Comparison of ENCODE assay signal across 18 mouse cellular contexts in the genomic region with DNA sequence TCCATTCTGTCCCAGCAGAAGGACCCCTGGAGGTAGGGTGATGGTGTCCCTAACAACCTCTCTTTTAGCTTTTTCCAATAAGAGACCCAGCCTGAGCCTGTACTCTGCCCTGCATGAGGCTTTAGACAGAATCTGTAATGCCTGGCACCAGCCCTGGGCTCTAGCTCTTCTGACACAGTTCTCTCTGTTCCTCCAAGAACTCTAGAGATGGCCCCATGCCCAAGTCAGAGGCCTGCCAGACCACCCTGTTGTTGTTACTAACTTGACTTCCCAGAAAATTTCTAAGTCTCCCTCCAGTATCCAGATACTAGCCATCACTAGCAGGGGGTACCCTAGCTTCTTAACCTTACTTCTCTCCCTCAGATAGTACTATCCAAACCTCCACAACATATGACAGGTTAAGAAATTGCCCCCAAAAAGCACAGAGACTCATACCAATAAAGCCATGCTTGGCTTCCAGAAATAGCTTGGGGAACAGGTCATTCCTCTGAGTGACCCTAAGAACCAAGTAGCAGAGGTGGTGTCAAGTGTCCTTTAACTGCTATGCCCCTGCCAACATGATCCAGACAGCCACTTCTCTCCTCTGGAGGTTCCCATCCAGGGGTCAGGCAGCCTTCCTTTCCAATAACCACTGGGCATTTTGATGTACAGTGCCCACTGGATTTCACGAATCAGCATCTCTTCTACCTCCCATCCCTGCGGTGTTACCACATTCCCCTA. TPM values are rescaled to one million over a fixed set of nuclear protein-coding genes. Genes with fewer than 3 reads are reported as not detected.
DNase-seq lines count a peak whose midpoint lies in the region; ATAC-seq and TF ChIP-seq lines count a peak whose summit lies in the region.
"Had no signal": no experiment of that assay in that cellular context is flagged by ENCODE, and none has a peak within 500 bp of the region (broad histone marks: within the 10 kb centered on the region; RNA-seq: fewer than 3 reads in every experiment).

No protein-coding gene starts in this region.

- TF ChIP-seq CTCF in hindbrain, postnatal 0 days (IDR thresholded peaks at IDR 0.05; ENCODE audit: low read depth), result no peak
- no peak for TF ChIP-seq CTCF in thymus, adult 2 months (IDR thresholded peaks at IDR 0.05; ENCODE audit: borderline replicate concordance, control insufficient read depth, extremely low read depth, insufficient read depth, low read length, poor library complexity)

- no peaks in the 10 kb centered on the region for H3K36me3 ChIP-seq in hindbrain, postnatal 0 days (ENCODE audit: insufficient read depth, low read length)
- no peaks in the 10 kb centered on the region for H3K36me3 ChIP-seq in hindbrain, embryonic 12.5 days
- H3K36me3 ChIP-seq in thymus, adult 2 months (ENCODE audit: control insufficient read depth, insufficient read depth, low read length), result no peaks in the 10 kb centered on the region
- H3K36me3 ChIP-seq: embryonic facial prominence, embryonic 13.5 days; heart, embryonic 10.5 days; hindbrain, embryonic 13.5 days; intestine, embryonic 15.5 days had no signal

- H3K4me1 ChIP-seq in hindbrain, postnatal 0 days (ENCODE audit: insufficient read depth, low read length), result no peaks in the 10 kb centered on the region
- H3K4me1 ChIP-seq in hindbrain, embryonic 12.5 days, result no peaks in the 10 kb centered on the region
- H3K4me1 ChIP-seq in thymus, adult 2 months (replicated peaks; ENCODE audit: control insufficient read depth, insufficient read depth, low read length), result peaks cover 3% of the 10 kb centered on the region
- H3K4me1 ChIP-seq: embryonic facial prominence, embryonic 13.5 days; forebrain, embryonic 13.5 days; heart, embryonic 10.5 days; hindbrain, embryonic 13.5 days; intestine, embryonic 15.5 days had no signal

- no peak overlapping the region for H3K4me3 ChIP-seq in hindbrain, postnatal 0 days (ENCODE audit: low read length)
- no peak overlapping the region for H3K4me3 ChIP-seq in hindbrain, embryonic 12.5 days
- no peak overlapping the region for H3K4me3 ChIP-seq in thymus, adult 2 months (ENCODE audit: control insufficient read depth, insufficient read depth, low read length)
- H3K4me3 ChIP-seq: embryonic facial prominence, embryonic 13.5 days; forebrain, embryonic 13.5 days; heart, embryonic 10.5 days; hindbrain, embryonic 13.5 days; intestine, embryonic 15.5 days had no signal

- DNase-seq in hindbrain, postnatal 0 days (ENCODE audit: low spot score), result peak; percentile 47
- peak; percentile 50 to 67 for DNase-seq in right cerebral cortex, postnatal 10 days (ENCODE audit: low spot score in 2 of 2)
- no peak for DNase-seq in right cerebral cortex, postnatal 14 days
- DNase-seq in skeletal muscle tissue, adult 2 months (ENCODE audit: low read depth, low spot score), result peak; percentile 53
- no peak for DNase-seq in thymus, adult 2 months
- DNase-seq in embryo, embryonic 10.5 days (ENCODE audit: low spot score), result no peak
- DNase-seq: adrenal gland, adult 8-10 months; adrenal gland, postnatal 36 days; cerebellum, adult 8-10 months; cerebellum, postnatal 25 days; heart, adult 18-20 months; heart, postnatal 4 days had no signal

- H3K4me2 ChIP-seq in hindbrain, postnatal 0 days (ENCODE audit: low read depth, low read length), result no peak overlapping the region
- H3K4me2 ChIP-seq in hindbrain, embryonic 12.5 days (replicated peaks), result no peak overlapping the region
- H3K4me2 ChIP-seq: embryonic facial prominence, embryonic 13.5 days; forebrain, embryonic 13.5 days; hindbrain, embryonic 13.5 days; intestine, embryonic 15.5 days had no signal

- H3K9ac ChIP-seq in hindbrain, postnatal 0 days (replicated peaks; ENCODE audit: low read length), result no peak overlapping the region
- H3K9ac ChIP-seq in hindbrain, embryonic 12.5 days, result no peak overlapping the region
- H3K9ac ChIP-seq: embryonic facial prominence, embryonic 13.5 days; forebrain, embryonic 13.5 days; hindbrain, embryonic 13.5 days; intestine, embryonic 15.5 days had no signal

- H3K27ac ChIP-seq in hindbrain, postnatal 0 days, result no peak overlapping the region
- H3K27ac ChIP-seq in hindbrain, embryonic 12.5 days, result no peak overlapping the region
- H3K27ac ChIP-seq in thymus, adult 2 months (ENCODE audit: control insufficient read depth, insufficient read depth, low read length), result no peak overlapping the region
- H3K27ac ChIP-seq: embryonic facial prominence, embryonic 13.5 days; forebrain, embryonic 13.5 days; heart, embryonic 10.5 days; hindbrain, embryonic 13.5 days; intestine, embryonic 15.5 days had no signal

- no peak; the same call in 1 of the 2 replicates for ATAC-seq in hindbrain, postnatal 0 days
- no peak for ATAC-seq in hindbrain, embryonic 12.5 days (ENCODE audit: low FRiP score)
- ATAC-seq: forebrain, embryonic 13.5 days; intestine, embryonic 15.5 days had no signal

- no peaks in the 10 kb centered on the region for H3K27me3 ChIP-seq in hindbrain, postnatal 0 days (ENCODE audit: insufficient read depth, low read length)
- no peaks in the 10 kb centered on the region for H3K27me3 ChIP-seq in hindbrain, embryonic 12.5 days
- H3K27me3 ChIP-seq in thymus, adult 2 months (ENCODE audit: control insufficient read depth, insufficient read depth, low read length), result no peaks in the 10 kb centered on the region
- H3K27me3 ChIP-seq: embryonic facial prominence, embryonic 13.5 days; forebrain, embryonic 13.5 days; hindbrain, embryonic 13.5 days; intestine, embryonic 15.5 days had no signal

- no peaks in the 10 kb centered on the region for H3K9me3 ChIP-seq in hindbrain, postnatal 0 days (ENCODE audit: low read length)
- no peaks in the 10 kb centered on the region for H3K9me3 ChIP-seq in hindbrain, embryonic 12.5 days (replicated peaks)
- H3K9me3 ChIP-seq: embryonic facial prominence, embryonic 13.5 days; forebrain, embryonic 13.5 days; heart, embryonic 10.5 days; intestine, embryonic 15.5 days had no signal

- WGBS in hindbrain, postnatal 0 days, result 83% methylated on average over 2 of the region's 2 CpGs
- 86% methylated on average over 2 of the region's 2 CpGs for WGBS in hindbrain, embryonic 12.5 days
- WGBS in thymus, adult 2 months, result 94% methylated on average over 2 of the region's 2 CpGs

- no peak for TF ChIP-seq POLR2A in thymus, adult 2 months (IDR thresholded peaks at IDR 0.05; ENCODE audit: control insufficient read depth, extremely low read depth, insufficient read depth, low read length, poor library complexity)

RNA-seq across cellular contexts. Expression of a gene that starts 5.4 kb away (rescaled TPM):
- total RNA-seq in hindbrain, postnatal 0 days (2014; rRNA removed), result 7.4 and 20.1 TPM in 2 replicates
- polyA plus RNA-seq in hindbrain, postnatal 0 days (2015; fragmentation: Nextera tagmentation; extraction: Ambion mirVana), result 2.1 and 2.3 TPM in 2 replicates
- 4.9 and 5.5 TPM in 2 replicates for polyA plus RNA-seq in hindbrain, embryonic 12.5 days (2016; fragmentation: Nextera tagmentation; extraction: Ambion mirVana)
- 278 and 301 TPM in 2 replicates for polyA plus RNA-seq in thymus, adult 2 months (2012; rRNA removed)

RNA-seq across cellular contexts. Expression of a gene that starts 41.1 kb away (rescaled TPM):
- total RNA-seq in hindbrain, postnatal 0 days (2014; rRNA removed), result 42.1 and 49.1 TPM in 2 replicates
- polyA plus RNA-seq in hindbrain, postnatal 0 days (2015; fragmentation: Nextera tagmentation; extraction: Ambion mirVana), result 32.4 and 35.6 TPM in 2 replicates
- polyA plus RNA-seq in hindbrain, embryonic 12.5 days (2016; fragmentation: Nextera tagmentation; extraction: Ambion mirVana), result 4.8 and 5.9 TPM in 2 replicates
- 0.32 and 0.33 TPM in 2 replicates for polyA plus RNA-seq in thymus, adult 2 months (2012; rRNA removed)

Comparison
In these comparisons a context has a peak if more than half of its experiments do, and no peak if none do; other contexts are left out.
1. DNase-seq: peak in hindbrain, postnatal 0 days (single experiment), right cerebral cortex, postnatal 10 days (2 of 2) and skeletal muscle tissue, adult 2 months (single experiment); none in right cerebral cortex, postnatal 14 days (single experiment), thymus, adult 2 months (single experiment) and embryo, embryonic 10.5 days (single experiment).
2. RNA of a gene that starts 5.4 kb away (polyA plus RNA-seq): 278 to 301 TPM in thymus, adult 2 months; 4.9 to 5.5 TPM in hindbrain, embryonic 12.5 days and 2.1 to 2.3 TPM in hindbrain, postnatal 0 days; every median in the first group is over 10 times any median in the second.